Mouse (Mus musculus) embryonic fibroblast, embryonic 13.5 days (primary cell): ENCODE data around the gene Mcoln2.

ENCODE experiments used
- CTCF ChIP-seq: IDR thresholded peaks from 2 replicates; pipeline ENCODE4 v1.5.1; 2011; ENCODE audit warnings: mild to moderate bottlenecking, control low read depth, low read length, moderate library complexity, borderline replicate concordance; ENCODE audit not compliant: insufficient read depth
- POLR2A ChIP-seq: IDR thresholded peaks from 2 replicates; pipeline ENCODE4 v1.6.1; 2011; ENCODE audit warnings: low read depth, mild to moderate bottlenecking, control low read depth, low read length, moderate library complexity

- TF ChIP-seq CTCF (no peak), POLR2A (no peak)
These were observed 2.7 kb downstream of the Mcoln2 start for GRCm38 (mm10) chr3:146152348-146152747.
